Mouse (Mus musculus) ES-E14 (cell line): ENCODE measurements around the gene Paqr4.

Experiments used
- CHD2 ChIP-seq: IDR thresholded peaks from 2 replicates; pipeline ENCODE4 v1.6.1; 2014; ENCODE audit warnings: mild to moderate bottlenecking, low read depth, low read length, inconsistent platforms
- HCFC1 ChIP-seq: IDR thresholded peaks from 2 replicates; pipeline ENCODE4 v1.6.1; 2012; ENCODE audit warnings: low read length, inconsistent platforms, borderline replicate concordance; ENCODE audit not compliant: insufficient read depth
- MAFK ChIP-seq: IDR thresholded peaks from 2 replicates; pipeline ENCODE4 v1.6.1; 2014; ENCODE audit warnings: mild to moderate bottlenecking, low read depth, low read length, inconsistent platforms; ENCODE audit not compliant: insufficient read depth

GRCm38 (mm10) chr17:23744076-23744475 lies 3.4 kb upstream of the Paqr4 start:
- TF ChIP-seq CHD2: no peak
- TF ChIP-seq MAFK: no peak
- no peak for TF ChIP-seq HCFC1
